Mouse (Mus musculus): ENCODE results near the gene Olfr615.
"Not testable (repeated sequence)": the region's sequence is repeated elsewhere in the genome, so short reads cannot be mapped to it uniquely, and the experiment has no call there.

Gene Olfr615

DNA sequence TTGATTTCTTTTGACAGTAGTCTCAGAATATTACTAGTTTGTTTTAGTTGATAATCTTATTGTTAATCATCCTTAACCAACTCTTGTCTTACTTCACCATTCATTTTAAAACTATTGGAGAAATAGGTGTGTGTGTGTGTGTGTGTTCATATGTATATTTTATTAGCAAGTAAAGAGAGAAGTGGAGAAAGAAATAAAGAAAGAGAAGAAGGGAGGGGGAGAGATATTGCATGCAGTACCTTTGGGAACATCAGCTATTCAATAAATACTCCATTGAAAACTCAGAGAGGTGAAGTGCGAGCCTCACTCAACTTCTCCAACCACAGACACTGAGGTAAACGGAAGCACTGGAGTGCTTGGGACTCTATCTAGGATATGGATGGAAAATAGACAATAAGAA lies at the start of gene Olfr615:
TSS of gene Olfr615 (plus strand) at position 301 of the 400 bp plus-strand sequence.
- DNase-seq = no peak

DNA sequence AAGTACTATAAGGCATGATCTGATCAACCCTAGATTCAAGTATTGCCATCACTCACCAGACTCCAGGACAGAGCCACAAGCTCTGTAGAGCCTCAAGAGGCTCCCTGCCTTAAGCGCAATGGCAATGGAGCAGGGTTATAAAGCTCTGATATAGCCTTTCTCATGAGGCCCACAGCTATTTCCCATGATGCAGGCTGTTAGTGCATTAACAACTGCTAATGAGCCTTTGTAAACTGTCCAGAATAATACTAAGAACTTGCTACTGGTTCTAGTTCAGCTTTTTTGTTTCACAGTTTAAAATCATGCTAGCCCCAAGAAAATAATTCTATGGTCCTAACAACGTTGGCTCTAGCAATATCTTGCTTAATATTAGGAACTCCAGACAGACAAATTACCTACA lies 43.9 kb upstream of the Olfr615 start, which contains the start of gene Olfr610:
TSS of gene Olfr610 (minus strand) at position 101 of the 400 bp plus-strand sequence.
- DNase-seq = no peak

DNA sequence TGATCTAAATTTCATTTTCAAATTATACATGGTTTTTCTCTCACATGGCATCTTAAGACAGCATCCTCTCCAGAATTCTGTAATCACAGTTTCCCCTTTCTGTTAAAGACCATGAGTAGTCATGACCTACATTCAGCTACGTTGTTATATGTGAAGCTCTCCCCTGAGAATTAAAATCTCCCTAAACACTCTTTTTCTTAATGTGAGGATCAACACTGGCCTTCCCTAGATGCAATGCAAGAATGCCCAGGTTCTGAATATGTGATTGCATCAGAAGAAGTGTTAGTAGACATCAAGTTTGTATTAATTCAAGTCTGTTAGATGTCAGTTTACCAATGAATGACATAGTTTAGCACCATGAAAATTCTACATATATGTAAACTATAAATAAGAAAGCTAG lies 35.1 kb upstream of the Olfr615 start, which contains the start of gene Olfr611:
TSS of gene Olfr611 (minus strand) at position 101 of the 400 bp plus-strand sequence.
- not testable (repeated sequence) for DNase-seq

DNA sequence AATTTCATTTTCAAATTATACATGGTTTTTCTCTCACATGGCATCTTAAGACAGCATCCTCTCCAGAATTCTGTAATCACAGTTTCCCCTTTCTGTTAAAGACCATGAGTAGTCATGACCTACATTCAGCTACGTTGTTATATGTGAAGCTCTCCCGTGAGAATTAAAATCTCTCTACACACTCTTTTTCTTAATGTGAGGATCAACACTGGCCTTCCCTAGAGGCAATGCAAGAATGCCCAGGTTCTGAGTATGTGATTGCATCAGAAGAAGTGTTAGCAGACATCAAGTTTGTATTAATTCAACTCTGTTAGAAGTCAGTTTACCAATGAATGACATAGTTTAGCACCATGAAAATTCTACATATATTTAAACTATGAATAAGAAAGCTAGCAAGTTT lies 13.3 kb upstream of the Olfr615 start, which contains the start of gene Olfr612:
TSS of gene Olfr612 (minus strand) at position 101 of the 400 bp plus-strand sequence.
- not testable (repeated sequence) for DNase-seq

DNA sequence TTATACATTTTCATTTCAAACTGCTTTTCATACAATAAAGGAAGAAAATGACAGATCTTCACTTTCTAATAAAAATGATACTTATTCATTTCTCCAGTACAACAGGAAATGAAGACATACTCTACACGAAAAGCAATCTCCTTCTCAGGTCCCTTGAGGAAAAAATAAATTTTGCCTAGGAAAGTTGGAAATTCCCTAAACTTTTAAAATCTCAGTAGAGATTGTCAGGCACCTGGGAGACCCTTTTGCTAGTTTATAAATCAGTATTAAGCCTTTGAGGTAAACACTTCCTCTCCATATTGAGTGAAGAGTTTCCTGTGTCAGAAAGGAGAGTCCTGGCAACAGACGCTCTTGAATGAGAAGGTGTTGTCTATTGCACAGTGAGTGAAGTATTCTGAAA lies 8.1 kb upstream of the Olfr615 start, which contains the start of gene Olfr613:
TSS of gene Olfr613 (plus strand) at position 301 of the 400 bp plus-strand sequence.
- no peak for DNase-seq

DNA sequence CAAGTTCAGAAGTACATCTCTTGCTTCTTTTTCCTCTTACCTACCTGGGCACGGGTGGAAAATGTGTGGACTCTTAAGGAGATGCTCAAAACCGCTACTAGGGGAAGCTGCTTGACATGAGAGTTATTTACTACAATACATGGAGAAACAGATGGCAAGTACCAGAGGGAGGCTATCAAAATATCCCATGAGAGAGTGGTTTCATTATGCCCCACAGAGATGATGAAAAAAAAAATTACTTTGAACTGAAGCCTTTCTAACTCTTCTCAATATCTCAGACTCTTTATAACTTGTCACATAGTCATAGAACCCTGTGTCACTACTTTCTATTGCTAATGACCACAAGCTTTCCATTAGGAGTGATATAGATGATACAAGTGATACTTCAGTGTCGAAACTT lies 13.2 kb downstream of the Olfr615 start, which contains the start of gene Olfr616:
TSS of gene Olfr616 (minus strand) at position 101 of the 400 bp plus-strand sequence.
- no peak for DNase-seq

DNA sequence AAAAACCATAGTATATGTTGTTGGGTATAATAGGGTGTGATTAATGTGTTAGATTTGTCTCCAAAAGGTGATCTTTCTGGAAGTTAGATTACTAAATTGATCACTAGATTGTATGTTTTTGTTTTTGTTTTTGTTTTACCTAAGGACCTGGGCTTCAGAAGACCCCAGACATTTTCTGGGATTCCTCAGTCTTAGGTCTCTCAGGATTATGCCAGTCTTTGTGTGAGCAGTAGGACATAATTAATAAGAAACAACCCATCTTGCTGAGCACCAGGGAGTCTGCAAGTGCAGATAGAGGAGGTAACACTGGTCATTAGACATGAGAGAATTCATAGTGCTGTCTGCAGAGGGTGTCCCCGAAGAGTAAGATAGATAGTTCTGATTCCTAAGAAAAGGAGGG lies 16.9 kb downstream of the Olfr615 start, which contains the start of gene Olfr617:
TSS of gene Olfr617 (plus strand) at position 301 of the 400 bp plus-strand sequence.
- DNase-seq = no peak

DNA sequence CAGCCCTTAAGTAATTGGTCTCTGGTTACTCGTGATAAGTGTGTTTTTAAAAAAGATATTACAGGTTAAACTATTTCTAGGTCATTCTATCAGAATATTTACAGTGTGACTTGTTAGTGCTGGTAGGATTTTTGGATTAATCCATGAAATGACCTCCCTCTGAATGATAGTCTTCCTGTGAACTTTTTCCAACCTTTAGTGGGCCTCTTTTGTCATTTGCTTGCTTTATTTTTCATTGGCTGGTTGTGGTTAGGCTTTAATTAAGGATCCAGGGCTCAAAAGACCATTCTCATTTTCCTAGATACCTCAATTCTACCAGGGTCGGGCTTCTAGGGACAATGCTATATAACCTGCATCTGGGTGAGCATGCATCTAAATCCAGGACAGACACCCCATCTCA lies 33.9 kb downstream of the Olfr615 start, which contains the start of gene Olfr618:
TSS of gene Olfr618 (plus strand) at position 301 of the 400 bp plus-strand sequence.
- DNase-seq = no peak

DNA sequence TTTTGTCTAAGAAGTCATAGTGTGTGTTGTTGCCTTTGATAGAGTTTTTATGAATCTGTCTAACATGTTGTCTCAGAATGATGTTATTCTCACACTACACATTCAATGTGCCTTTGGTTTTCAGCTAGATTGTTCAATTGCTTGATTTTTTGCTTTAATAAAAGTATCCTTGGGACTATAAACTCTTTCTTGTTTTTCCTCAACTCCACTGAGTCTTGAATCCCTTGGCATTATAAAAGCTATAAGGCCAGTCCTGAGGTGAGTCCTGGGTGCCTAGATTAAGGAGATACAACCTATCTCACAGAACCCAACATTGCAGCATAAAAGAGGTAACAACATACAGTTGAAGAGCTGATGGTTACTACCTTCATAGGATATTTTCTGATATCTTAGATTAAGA lies 44.4 kb downstream of the Olfr615 start, which contains the start of gene Olfr619:
TSS of gene Olfr619 (plus strand) at position 301 of the 400 bp plus-strand sequence.
- DNase-seq = no peak

DNA sequence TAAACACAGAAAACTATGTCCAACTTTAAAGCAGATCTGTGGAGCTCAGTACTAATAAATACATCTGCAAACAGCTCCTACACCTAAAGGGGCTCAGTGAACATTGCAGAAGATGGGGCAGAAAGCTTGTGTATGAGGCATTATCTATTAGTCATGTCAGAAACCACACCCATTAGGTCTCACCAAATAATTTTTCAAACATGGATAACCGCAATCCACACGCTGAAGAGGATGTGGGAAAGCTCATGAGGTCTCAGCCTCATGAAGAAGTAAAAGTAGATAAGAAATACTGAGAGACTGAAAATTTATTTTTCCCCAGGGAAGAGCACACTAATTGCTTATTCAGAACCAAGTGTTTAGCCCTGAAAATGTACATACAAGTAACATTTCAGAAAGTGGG lies 51.5 kb downstream of the Olfr615 start:
- no peak for DNase-seq

DNA sequence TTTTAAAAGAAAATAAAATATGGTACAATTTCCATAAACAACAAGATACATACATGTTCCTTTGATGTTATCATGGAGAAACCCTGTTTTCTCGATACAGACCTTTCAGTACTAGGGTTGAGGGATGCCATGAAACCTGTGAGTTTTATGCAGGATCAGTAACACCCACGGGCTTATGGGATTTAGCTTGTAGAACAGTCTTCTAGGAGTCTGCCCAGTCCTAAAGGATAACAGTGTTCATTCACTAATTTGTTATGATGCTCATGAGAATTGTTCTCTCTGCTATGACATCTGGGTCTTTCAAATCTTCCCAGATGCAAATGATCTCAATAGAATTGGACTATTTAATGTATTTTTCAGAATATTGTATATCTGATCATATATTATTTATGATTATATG lies 56.6 kb downstream of the Olfr615 start, which contains the start of gene Olfr620:
TSS of gene Olfr620 (minus strand) at position 101 of the 400 bp plus-strand sequence.
- no peak for DNase-seq
